Mouse (Mus musculus) liver, embryonic 14.5 days (tissue): Measurements from ENCODE around the gene Gpr132. TPM values are rescaled to one million over a fixed set of nuclear protein-coding genes. Genes with fewer than 3 reads are reported as not detected.
"Not testable (repeated sequence)": the region's sequence is repeated elsewhere in the genome, so short reads cannot be mapped to it uniquely, and the experiment has no call there.

Experiments
- ATAC-seq: fragments of 200-750 bp; cut with Nextera tagmentation; 2 replicates; pipeline ENCODE4 v1.8.0; 2017; ENCODE audit warnings: moderate number of reproducible peaks, mild to moderate bottlenecking, moderate library complexity; ENCODE audit not compliant: insufficient read depth
- DNase-seq, 3 experiments: peaks; one replicate each; pipeline ENCODE4 v3.0.0-alpha.2; 2012 to 2013; ENCODE audit warnings: low read depth in 3 of 3, low spot score in 3 of 3
- H3K27ac ChIP-seq: fragments of 300-500 bp; sonication (generic); 2 replicates; pipeline ENCODE4 v1.5.1; 2014; ENCODE audit warnings: moderate library complexity, mild to moderate bottlenecking, control low read depth, inconsistent platforms
- H3K27me3 ChIP-seq: fragments of 300-500 bp; sonication (generic); 2 replicates; pipeline ENCODE4 v1.6.1; 2014; ENCODE audit warnings: mild to moderate bottlenecking, low read length, moderate library complexity; ENCODE audit not compliant: control insufficient read depth, insufficient read depth
- H3K36me3 ChIP-seq: fragments of 300-500 bp; sonication (generic); replicated peaks from 2 replicates; pipeline ENCODE4 v1.6.1; 2014; ENCODE audit warnings: low read depth; ENCODE audit not compliant: control insufficient read depth, insufficient read depth
- H3K4me1 ChIP-seq, 2 experiments: fragments of 200-500 bp in 1 of 2; fragments of 300-500 bp in 1 of 2; sonication (generic) in 1 of 2; replicated peaks; 2 replicates each; pipeline ENCODE4 v1.6.1; 2012 to 2014; ENCODE audit warnings: antibody characterized with exemption in 1 of 2, inconsistent platforms in 1 of 2, low read length in 1 of 2; ENCODE audit not compliant: control insufficient read depth in 2 of 2, insufficient read depth in 2 of 2
- H3K4me2 ChIP-seq: fragments of 300-500 bp; sonication (generic); 2 replicates; pipeline ENCODE4 v1.6.1; 2014; ENCODE audit warnings: low read depth, mild to moderate bottlenecking, control low read depth, moderate library complexity
- H3K4me3 ChIP-seq, 2 experiments: fragments of 200-500 bp in 1 of 2; fragments of 300-500 bp in 1 of 2; sonication (generic) in 1 of 2; 2 replicates each; pipeline ENCODE4 v1.5.1; 2012 to 2014; ENCODE audit warnings: low read depth in 2 of 2, low read length in 2 of 2, mild to moderate bottlenecking in 2 of 2, control low read depth in 1 of 2, inconsistent platforms in 1 of 2, moderate library complexity in 1 of 2; ENCODE audit not compliant: insufficient read depth in 1 of 2
- H3K9ac ChIP-seq: fragments of 300-500 bp; sonication (generic); replicated peaks from 2 replicates; pipeline ENCODE4 v1.6.1; 2014; ENCODE audit warnings: mild to moderate bottlenecking, control low read depth, moderate library complexity
- H3K9me3 ChIP-seq: fragments of 300-500 bp; sonication (generic); 2 replicates; pipeline ENCODE4 v1.6.1; 2016; ENCODE audit warnings: low read length, mixed read lengths; ENCODE audit not compliant: control insufficient read depth
- CTCF ChIP-seq: IDR thresholded peaks from 2 replicates; pipeline ENCODE4 v1.5.1; 2016; ENCODE audit warnings: antibody characterized with exemption, low read depth, control low read depth
- EP300 ChIP-seq: IDR thresholded peaks from 2 replicates; pipeline ENCODE4 v1.6.1; 2016; ENCODE audit warnings: antibody characterized with exemption, low read depth
- WGBS: fragments of 180-500 bp; shearing (Covaris S2); extraction: QIAGEN DNeasy Blood & Tissue Kit; methylation state at CpG from one replicate; pipeline ENCODE4 v1.1.7; 2014; ENCODE audit not compliant: insufficient replicate concordance; 5-methylcytosine and 5-hydroxymethylcytosine counted together
- polyA plus RNA-seq, 2 experiments: library from polyadenylated mRNA; depleted of rRNA in 1 of 2; stranded (reverse) in 1 of 2; unstranded in 1 of 2; fragments of >200 nt; fragmentation: Nextera tagmentation in 1 of 2; extraction: Ambion mirVana in 1 of 2; gene quantifications; 2 replicates each; pipeline versions ENCODE4 v1.2.1 to v1.2.3; 2012 to 2014

The Gpr132 gene
- polyA plus RNA-seq, 2 experiments: 0.27 to 0.51 TPM

DNA sequence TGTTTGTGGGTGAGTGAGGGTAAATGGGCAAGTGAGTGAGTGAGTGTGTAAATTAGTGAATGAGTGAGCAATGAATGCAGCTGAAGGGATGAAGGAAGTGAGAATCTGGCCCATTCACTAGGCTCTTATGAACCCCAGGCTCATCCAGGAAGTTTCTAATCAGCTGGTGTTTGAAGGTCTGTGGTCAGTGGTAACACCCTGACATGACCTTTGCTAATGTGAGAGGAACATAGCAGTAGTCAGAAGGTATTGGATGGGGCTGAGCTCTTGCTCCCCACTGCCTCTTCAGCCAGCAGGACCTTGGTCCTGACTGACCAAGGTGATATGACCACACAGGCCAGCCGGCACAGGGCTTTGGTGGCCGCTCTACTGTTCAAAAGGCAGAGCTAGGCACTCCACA lies 20.1 kb downstream of the Gpr132 start:
- Histone ChIP-seq H3K4me3 (no peak overlapping the region), H3K9me3 (no peaks in the 10 kb centered on the region), H3K27ac (no peak overlapping the region), H3K4me1 (no peaks in the 10 kb centered on the region), H3K4me2 (no peak overlapping the region), H3K36me3 (no peaks in the 10 kb centered on the region), H3K27me3 (no peaks in the 10 kb centered on the region), H3K9ac (no peak overlapping the region)
- DNase-seq (no peak), ATAC-seq (no peak)
- WGBS: 89% methylated on average over 2 of the region's 2 CpGs
- TF ChIP-seq EP300 (no peak), CTCF (no peak)

- Histone ChIP-seq H3K4me2 (no peak overlapping the region), H3K27ac (no peak overlapping the region), H3K4me3 (no peak overlapping the region), H3K36me3 (no peaks in the 10 kb centered on the region), H3K9me3 (no peaks in the 10 kb centered on the region), H3K4me1 (no peaks in the 10 kb centered on the region), H3K9ac (no peak overlapping the region), H3K27me3 (no peaks in the 10 kb centered on the region)
- no peak for ATAC-seq
- WGBS: 18% methylated on average over 3 of the region's 3 CpGs
- TF ChIP-seq EP300: no peak
- TF ChIP-seq CTCF: peak; percentile 98
- peak; percentile 53 to 60 (median 55) for DNase-seq
Measured at GRCm38 (mm10) chr12:112843803-112844202, 24.2 kb downstream of the Gpr132 start.

DNA sequence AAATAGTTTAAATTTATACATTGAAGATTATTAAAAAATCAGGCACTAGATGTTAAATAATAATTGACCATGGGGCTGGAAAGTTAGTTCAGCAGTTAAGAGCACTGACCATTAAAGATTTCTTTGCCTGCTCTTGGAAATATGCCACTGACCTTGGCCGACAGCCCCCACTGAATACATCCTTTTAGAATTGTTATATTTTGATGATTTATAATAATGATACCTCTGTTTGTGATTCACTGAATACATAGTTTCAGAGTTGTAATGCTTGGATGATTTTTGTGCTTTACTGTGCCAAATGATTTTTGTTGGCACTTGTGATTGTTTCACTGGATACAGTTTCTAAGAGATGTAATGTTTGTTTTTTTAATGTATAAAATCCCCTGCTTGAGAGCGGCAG lies 25.9 kb downstream of the Gpr132 start:
- not testable (repeated sequence) for H3K27ac ChIP-seq, H3K9me3 ChIP-seq, H3K4me2 ChIP-seq, H3K27me3 ChIP-seq, H3K4me1 ChIP-seq, H3K9ac ChIP-seq, DNase-seq, ATAC-seq, H3K36me3 ChIP-seq, H3K4me3 ChIP-seq
- WGBS: 55% methylated on average over 2 of the region's 2 CpGs

GRCm38 (mm10) chr12:112841338-112841892 lies 26.6 kb downstream of the Gpr132 start:
- H3K36me3 ChIP-seq, H3K9me3 ChIP-seq, ATAC-seq, H3K9ac ChIP-seq, H3K27ac ChIP-seq, H3K4me3 ChIP-seq, H3K4me2 ChIP-seq, H3K4me1 ChIP-seq, H3K27me3 ChIP-seq, DNase-seq: not testable (repeated sequence)
- TF ChIP-seq CTCF: 0 out of 2 replicates have a peak, but pooled peaks have one; percentile 11
- 51% methylated on average over 4 of the region's 4 CpGs for WGBS

DNA sequence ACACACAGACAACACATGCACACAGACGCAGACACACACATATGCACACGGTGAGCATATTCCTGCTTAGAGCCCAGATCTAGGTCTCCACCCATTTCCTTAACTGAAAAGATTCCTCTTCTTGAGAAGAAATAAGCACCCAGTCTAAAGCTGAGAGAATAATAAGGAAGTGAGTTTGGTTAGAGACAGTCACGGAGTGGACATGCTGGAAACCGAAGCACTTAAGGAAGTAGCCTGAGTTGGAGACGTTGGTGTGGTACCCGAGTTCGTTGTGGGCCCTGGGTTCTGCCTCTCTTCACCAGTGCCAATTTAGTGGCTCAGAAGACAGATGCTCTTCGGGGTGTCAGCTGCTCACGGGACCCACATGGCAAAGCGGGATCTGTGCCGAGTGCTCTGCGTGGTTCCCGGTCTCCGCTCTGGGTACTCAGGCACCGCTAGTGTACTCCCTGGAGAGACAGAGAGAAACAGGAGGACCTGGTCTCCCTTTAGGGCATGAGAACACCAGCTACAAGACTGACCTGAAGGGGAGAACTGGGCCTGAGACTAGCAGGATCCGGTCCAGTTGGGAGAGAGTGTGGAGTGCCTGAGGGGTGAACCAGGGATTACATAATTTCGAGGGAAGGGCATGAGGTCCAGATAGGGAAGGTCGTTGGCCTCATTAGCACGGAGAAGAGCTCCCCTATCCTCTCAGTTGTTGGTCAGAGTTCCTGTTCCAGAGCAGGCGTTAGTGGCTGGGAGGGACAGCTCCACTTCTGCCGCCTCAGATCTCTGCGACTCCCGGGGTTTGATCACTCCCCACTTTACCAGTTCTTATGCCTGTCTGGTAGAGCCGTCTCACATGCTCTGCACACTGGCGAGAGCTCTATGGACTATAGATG lies 27.6 kb downstream of the Gpr132 start:
- TF ChIP-seq CTCF: no peak
- no peak for TF ChIP-seq EP300
- Histone ChIP-seq H3K9ac (no peak overlapping the region), H3K4me3 (no peak overlapping the region), H3K9me3 (no peaks in the 10 kb centered on the region), H3K4me2 (no peak overlapping the region), H3K27ac (no peak overlapping the region), H3K27me3 (no peaks in the 10 kb centered on the region), H3K36me3 (no peaks in the 10 kb centered on the region), H3K4me1 (no peaks in the 10 kb centered on the region)
- DNase-seq (no peak), ATAC-seq (no peak)
- 48% methylated on average over 25 of the region's 25 CpGs for WGBS
